Mouse (Mus musculus) kidney, postnatal 25 days (tissue): ENCODE measurements around the gene Hpca.

Experiments used
- DNase-seq, 2 experiments: peaks; one replicate each; pipeline ENCODE4 v3.0.0; 2021; ENCODE audit warnings: mixed read lengths in 2 of 2

Gene Hpca

GRCm38 (mm10) chr4:129107348-129107899, 14.4 kb downstream of the Hpca start:
- DNase-seq, result no peak

- no peak for DNase-seq
Measured at GRCm38 (mm10) chr4:129106073-129106472, 15.8 kb downstream of the Hpca start.

GRCm38 (mm10) chr4:129105356-129105755, 16.5 kb downstream of the Hpca start, which contains the start of gene Tmem54:
Tmem54 (plus strand) TSS chr4:129105548.
- no peak for DNase-seq

- DNase-seq, result no peak
Measured at GRCm38 (mm10) chr4:129102133-129102829, 19.6 kb downstream of the Hpca start.

- no peak for DNase-seq
Measured at GRCm38 (mm10) chr4:129097006-129097405, 24.8 kb downstream of the Hpca start.

GRCm38 (mm10) chr4:129095276-129095675, 26.6 kb downstream of the Hpca start:
- no peak for DNase-seq

GRCm38 (mm10) chr4:129087850-129088249, 34.0 kb downstream of the Hpca start:
- no peak for DNase-seq

GRCm38 (mm10) chr4:129086078-129086477, 35.8 kb downstream of the Hpca start:
- DNase-seq, result peak; percentile 54 to 86

GRCm38 (mm10) chr4:129084896-129085295, 36.9 kb downstream of the Hpca start:
- DNase-seq, result no peak

GRCm38 (mm10) chr4:129082379-129083115, 39.3 kb downstream of the Hpca start:
- DNase-seq, result peak; percentile 76 to 80

- no peak for DNase-seq
Measured at GRCm38 (mm10) chr4:129081939-129082338, 39.9 kb downstream of the Hpca start.

- no peak for DNase-seq
Measured at GRCm38 (mm10) chr4:129081512-129081911, 40.3 kb downstream of the Hpca start.

GRCm38 (mm10) chr4:129081041-129081440, 40.8 kb downstream of the Hpca start:
- DNase-seq, result no peak

- DNase-seq, result no peak
Measured at GRCm38 (mm10) chr4:129079126-129079525, 42.7 kb downstream of the Hpca start.

- DNase-seq, result no peak
Measured at GRCm38 (mm10) chr4:129068848-129069247, 53.0 kb downstream of the Hpca start.

GRCm38 (mm10) chr4:129067638-129068415, 54.0 kb downstream of the Hpca start:
- no peak for DNase-seq

GRCm38 (mm10) chr4:129065688-129066236, 56.1 kb downstream of the Hpca start:
- no peak for DNase-seq

GRCm38 (mm10) chr4:129062281-129063075, 59.4 kb downstream of the Hpca start:
- DNase-seq, result no peak
